Mouse (Mus musculus) forebrain, postnatal 0 days (tissue): ENCODE data around the gene Wdfy4. TPM values are rescaled to one million over a fixed set of nuclear protein-coding genes. Genes with fewer than 3 reads are reported as not detected.

Source experiments
- ATAC-seq: fragments of 200-750 bp; cut with Nextera tagmentation; 2 replicates; pipeline ENCODE4 v1.8.0; 2017; ENCODE audit warnings: mild to moderate bottlenecking, moderate library complexity
- DNase-seq: peaks from one replicate; pipeline ENCODE4 v3.0.0-alpha.2; 2015
- H3K27ac ChIP-seq: fragments of 300-500 bp; sonication (generic); 2 replicates; pipeline ENCODE4 v1.5.1; 2014; ENCODE audit warnings: low read depth, mild to moderate bottlenecking, antibody characterized with exemption, low read length, moderate library complexity, mixed read lengths
- H3K27me3 ChIP-seq: fragments of 300-500 bp; sonication (generic); 2 replicates; pipeline ENCODE4 v1.6.1; 2014; ENCODE audit warnings: mild to moderate bottlenecking, low read length, mixed read lengths; ENCODE audit not compliant: insufficient read depth
- H3K36me3 ChIP-seq: fragments of 300-500 bp; sonication (generic); 2 replicates; pipeline ENCODE4 v1.6.1; 2014; ENCODE audit warnings: mild to moderate bottlenecking, moderate library complexity; ENCODE audit not compliant: insufficient read depth
- H3K4me1 ChIP-seq: fragments of 300-500 bp; sonication (generic); 2 replicates; pipeline ENCODE4 v1.6.1; 2014; ENCODE audit warnings: antibody characterized with exemption; ENCODE audit not compliant: insufficient read depth
- H3K4me2 ChIP-seq: fragments of 300-500 bp; sonication (generic); 2 replicates; pipeline ENCODE4 v1.6.1; 2014; ENCODE audit warnings: low read depth, mild to moderate bottlenecking, moderate library complexity
- H3K4me3 ChIP-seq: fragments of 300-500 bp; sonication (generic); 2 replicates; pipeline ENCODE4 v1.5.1; 2014; ENCODE audit warnings: low read depth, low read length, mixed read lengths
- H3K9ac ChIP-seq: fragments of 300-500 bp; sonication (generic); 2 replicates; pipeline ENCODE4 v1.6.1; 2014; ENCODE audit warnings: mild to moderate bottlenecking
- H3K9me3 ChIP-seq: fragments of 300-500 bp; sonication (generic); 2 replicates; pipeline ENCODE4 v1.6.1; 2016; ENCODE audit warnings: low read length
- CTCF ChIP-seq: sonication (generic); IDR thresholded peaks from 2 replicates; pipeline ENCODE4 v1.5.1; 2016; ENCODE audit warnings: antibody characterized with exemption, control low read depth, low read depth
- WGBS: fragments of 180-500 bp; shearing (Covaris S2); extraction: QIAGEN DNeasy Blood & Tissue Kit; methylation state at CpG from one replicate; pipeline ENCODE4 v1.1.7; 2014; 5-methylcytosine and 5-hydroxymethylcytosine counted together
- polyA plus RNA-seq: library from polyadenylated mRNA; unstranded; fragments of >200 nt; fragmentation: Nextera tagmentation; extraction: Ambion mirVana; gene quantifications from 2 replicates; pipeline ENCODE4 v1.2.1, GENCODE M21; 2015
- total RNA-seq: library from RNA; depleted of rRNA; stranded (reverse); fragments of >200 nt; gene quantifications from 2 replicates; pipeline ENCODE4 v1.2.3, GENCODE M21; 2014

The Wdfy4 gene
- total and polyA plus RNA-seq, 2 experiments from 2014 or later = 0.33 to 0.52 TPM

- Histone ChIP-seq H3K27ac (no peak within 1 kb of the TSS), H3K9ac (no peak within 1 kb of the TSS), H3K27me3 (no peaks in the 10 kb centered on the region), H3K36me3 (no peaks in the 10 kb centered on the region), H3K4me3 (no peak within 1 kb of the TSS), H3K9me3 (no peaks in the 10 kb centered on the region), H3K4me2 (no peak within 1 kb of the TSS), H3K4me1 (0 out of 2 replicates have a peak, but pooled peaks cover 4% of the 10 kb centered on the region)
- WGBS = 97% methylated on average over 2 of the region's 2 CpGs
- ATAC-seq (no peak), DNase-seq (no peak)
- no peak for TF ChIP-seq CTCF
Measured at GRCm38 (mm10) chr14:32991082-32991481, 194.2 kb downstream of the Wdfy4 start, which contains the start of gene Lrrc18. TSS of gene Lrrc18 (plus strand) at chr14:32991382.

DNA sequence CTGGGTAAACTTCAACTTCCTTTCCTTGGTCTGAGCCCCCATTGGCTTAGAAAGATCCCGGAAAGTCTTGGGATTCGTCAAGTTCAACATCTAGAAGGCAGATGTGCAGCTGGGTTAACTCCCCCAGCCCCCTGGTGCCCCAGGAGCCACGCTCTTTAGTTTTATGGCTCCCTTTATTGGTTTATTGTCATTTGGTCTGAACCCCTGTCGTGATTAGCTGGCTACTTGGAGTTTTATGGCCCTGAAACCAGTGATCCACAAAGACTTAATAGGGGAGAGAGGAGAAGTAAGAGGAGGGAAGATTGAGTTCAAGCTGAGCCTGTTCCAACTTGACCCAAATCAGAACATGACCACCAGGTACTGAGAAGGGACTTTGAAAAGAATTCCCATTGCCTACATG is 198.6 kb downstream of the Wdfy4 start:
- no peaks in the 10 kb centered on the region for H3K9me3 ChIP-seq
- DNase-seq = no peak
- no peak for TF ChIP-seq CTCF
- no peak overlapping the region for H3K9ac ChIP-seq
- H3K4me2 ChIP-seq = no peak overlapping the region
- H3K36me3 ChIP-seq = no peaks in the 10 kb centered on the region
- no peak for ATAC-seq
- H3K4me3 ChIP-seq = no peak overlapping the region
- no peak overlapping the region for H3K27ac ChIP-seq
- WGBS = 65% methylated on average over 4 of the region's 4 CpGs
- no peaks in the 10 kb centered on the region for H3K4me1 ChIP-seq
- no peaks in the 10 kb centered on the region for H3K27me3 ChIP-seq

DNA sequence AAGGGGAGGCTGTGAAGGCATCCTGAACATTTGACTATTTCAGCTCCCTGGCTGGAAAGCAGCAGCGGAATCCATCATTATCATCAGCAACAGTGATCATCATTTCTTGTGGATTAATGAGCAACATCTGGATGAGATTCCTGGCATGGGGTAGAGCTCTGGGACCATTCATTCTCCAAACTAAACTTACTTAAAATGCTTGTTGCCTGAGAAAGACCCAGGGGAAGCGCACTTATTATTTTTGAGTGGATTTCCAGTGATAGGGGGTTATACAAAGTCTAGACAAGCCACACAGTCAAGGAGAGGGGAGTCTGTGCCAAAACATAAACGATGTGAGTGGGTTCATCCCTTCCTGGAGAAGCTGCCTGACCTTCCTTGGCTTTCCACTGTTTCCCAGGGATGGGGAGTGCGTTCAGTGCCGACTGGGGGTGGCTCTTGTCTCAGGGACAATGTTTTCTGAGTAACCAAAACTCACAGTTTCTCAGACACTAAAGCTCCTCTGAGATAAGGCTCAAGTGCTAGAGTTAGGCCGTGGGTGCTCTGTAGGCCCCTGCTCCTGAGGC is 201.1 kb downstream of the Wdfy4 start:
- WGBS = 79% methylated on average over 6 of the region's 6 CpGs
- no peak overlapping the region for H3K4me2 ChIP-seq
- DNase-seq (no peak), ATAC-seq (no peak)
- H3K36me3 ChIP-seq = no peaks in the 10 kb centered on the region
- no peaks in the 10 kb centered on the region for H3K4me1 ChIP-seq
- H3K4me3 ChIP-seq = no peak overlapping the region
- H3K27ac ChIP-seq = no peak overlapping the region
- H3K9ac ChIP-seq = no peak overlapping the region
- no peaks in the 10 kb centered on the region for H3K9me3 ChIP-seq
- TF ChIP-seq CTCF = no peak
- H3K27me3 ChIP-seq = no peaks in the 10 kb centered on the region

DNA sequence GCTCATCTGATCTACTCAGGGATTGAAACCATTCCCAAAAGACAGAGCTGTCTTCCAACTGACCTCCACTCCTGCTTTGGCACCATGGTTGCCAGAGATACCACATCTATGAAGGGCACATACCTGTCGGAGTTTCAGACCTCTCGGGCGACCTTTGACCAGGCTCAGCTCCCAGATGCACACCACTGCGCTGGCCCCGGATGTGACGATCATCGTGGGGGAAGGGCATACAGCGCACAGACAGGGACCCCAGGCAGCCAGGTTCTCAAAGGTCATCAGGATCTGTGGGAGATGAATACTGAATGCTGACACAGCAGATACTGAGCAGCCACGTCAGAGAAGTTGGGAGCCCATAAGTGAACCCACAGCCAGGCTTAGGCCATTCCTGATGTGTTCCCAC is 214.6 kb downstream of the Wdfy4 start:
- Histone ChIP-seq H3K27me3 (no peaks in the 10 kb centered on the region), H3K4me1 (no peaks in the 10 kb centered on the region), H3K9me3 (no peaks in the 10 kb centered on the region), H3K4me2 (no peak overlapping the region), H3K27ac (no peak overlapping the region), H3K4me3 (no peak overlapping the region), H3K36me3 (no peaks in the 10 kb centered on the region), H3K9ac (no peak overlapping the region)
- DNase-seq = no peak
- no peak for TF ChIP-seq CTCF
- ATAC-seq = no peak
- WGBS = 83% methylated on average over 9 of the region's 9 CpGs

DNA sequence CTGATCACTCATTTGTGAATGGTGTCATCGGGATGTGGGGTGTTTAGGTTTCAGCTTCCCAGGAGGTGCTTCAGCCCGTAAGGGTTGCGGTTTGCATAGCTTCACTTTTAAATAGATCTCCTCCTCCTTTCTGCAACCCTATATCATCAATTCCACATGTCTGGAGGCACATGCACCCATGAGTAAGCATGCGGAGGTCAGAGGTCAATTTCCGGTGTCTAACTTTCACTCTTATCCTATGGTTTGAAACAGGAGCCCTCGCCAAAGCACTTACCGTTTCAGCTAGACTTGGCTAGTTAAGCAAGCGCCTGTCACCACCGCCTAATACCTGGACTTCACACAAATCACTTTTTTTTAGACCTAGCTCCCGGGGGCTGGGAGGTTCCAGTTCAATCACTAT is 220.6 kb downstream of the Wdfy4 start:
- no peak for TF ChIP-seq CTCF
- ATAC-seq = no peak
- H3K9ac ChIP-seq = no peak overlapping the region
- H3K4me1 ChIP-seq = no peaks in the 10 kb centered on the region
- H3K4me2 ChIP-seq = no peak overlapping the region
- H3K36me3 ChIP-seq = no peaks in the 10 kb centered on the region
- H3K27me3 ChIP-seq = no peaks in the 10 kb centered on the region
- no peak for DNase-seq
- H3K4me3 ChIP-seq = no peak overlapping the region
- no peak overlapping the region for H3K27ac ChIP-seq
- no peaks in the 10 kb centered on the region for H3K9me3 ChIP-seq
- 87% methylated on average over 10 of the region's 10 CpGs for WGBS

GRCm38 (mm10) chr14:32960481-32960880 is 224.8 kb downstream of the Wdfy4 start:
- Histone ChIP-seq H3K27ac (no peak overlapping the region), H3K36me3 (no peaks in the 10 kb centered on the region), H3K27me3 (no peaks in the 10 kb centered on the region), H3K4me2 (no peak overlapping the region), H3K9me3 (no peaks in the 10 kb centered on the region), H3K4me1 (no peaks in the 10 kb centered on the region), H3K4me3 (no peak overlapping the region), H3K9ac (no peak overlapping the region)
- TF ChIP-seq CTCF = peak; percentile 79
- 36% methylated on average over 5 of the region's 5 CpGs for WGBS
- DNase-seq (peak; percentile 66), ATAC-seq (no peak; the same call in 1 of the 2 replicates)

GRCm38 (mm10) chr14:32958671-32959070 is 226.6 kb downstream of the Wdfy4 start:
- Histone ChIP-seq H3K36me3 (no peaks in the 10 kb centered on the region), H3K4me1 (no peaks in the 10 kb centered on the region), H3K9ac (no peak overlapping the region), H3K27ac (no peak overlapping the region), H3K4me2 (no peak overlapping the region), H3K9me3 (no peaks in the 10 kb centered on the region), H3K4me3 (no peak overlapping the region), H3K27me3 (no peaks in the 10 kb centered on the region)
- WGBS = 80% methylated on average over 8 of the region's 8 CpGs
- no peak for ATAC-seq
- no peak for DNase-seq
- TF ChIP-seq CTCF = no peak
